Mouse (Mus musculus): ENCODE results near the gene Htra3.

DNA sequence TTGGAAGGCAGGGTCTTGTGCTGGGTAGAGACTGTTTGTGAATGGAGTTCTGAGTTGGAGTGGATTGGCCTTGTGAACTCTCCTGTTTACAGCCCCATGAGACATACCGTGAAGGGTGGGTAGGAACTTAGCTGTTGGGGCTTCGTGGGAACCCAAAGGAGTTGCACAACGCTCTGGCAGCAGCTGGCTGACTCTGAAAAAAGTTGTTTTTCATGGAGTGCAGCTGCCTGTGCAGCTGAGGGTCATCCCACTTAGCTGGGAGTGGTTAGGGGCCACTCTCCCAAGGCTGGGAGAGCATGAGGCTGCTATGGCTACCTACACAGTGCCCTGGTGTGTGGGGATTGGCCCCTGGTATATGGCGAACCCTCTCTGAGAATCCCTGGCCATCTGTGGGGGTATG, 32.0 kb downstream of the Htra3 start:
- TF ChIP-seq CTCF (IDR thresholded peaks at IDR 0.05; ENCODE audit: extremely low read depth, insufficient read depth, low read length) (no peak), POLR2A (IDR thresholded peaks at IDR 0.05; ENCODE audit: extremely low read depth, insufficient read depth, low read length) (no peak)
